Mouse (Mus musculus) lung, postnatal 0 days (tissue): Measurements from ENCODE around the gene Ccdc85c. TPM values are rescaled to one million over a fixed set of nuclear protein-coding genes. Genes with fewer than 3 reads are reported as not detected.

ENCODE experiments used
- ATAC-seq: fragments of 200-750 bp; cut with Nextera tagmentation; 2 replicates; pipeline ENCODE4 v1.8.0; 2017; ENCODE audit warnings: moderate library complexity
- DNase-seq: peaks from one replicate; pipeline ENCODE4 v3.0.0-alpha.2; 2016; ENCODE audit warnings: low spot score
- H3K27ac ChIP-seq: fragments of 300-500 bp; sonication (generic); 2 replicates; pipeline ENCODE4 v1.5.1; 2014; ENCODE audit warnings: antibody characterized with exemption, mild to moderate bottlenecking, low read length, mixed read lengths
- H3K27me3 ChIP-seq: fragments of 300-500 bp; sonication (generic); replicated peaks from 2 replicates; pipeline ENCODE4 v1.6.1; 2014; ENCODE audit warnings: low read length, mixed read lengths; ENCODE audit not compliant: insufficient read depth
- H3K36me3 ChIP-seq: fragments of 300-500 bp; sonication (generic); 2 replicates; pipeline ENCODE4 v1.6.1; 2014; ENCODE audit warnings: low read length, mixed read lengths; ENCODE audit not compliant: insufficient read depth
- H3K4me1 ChIP-seq: fragments of 300-500 bp; sonication (generic); 2 replicates; pipeline ENCODE4 v1.6.1; 2014; ENCODE audit warnings: antibody characterized with exemption, low read depth, low read length, mixed read lengths; ENCODE audit not compliant: insufficient read depth
- H3K4me2 ChIP-seq: fragments of 300-500 bp; sonication (generic); replicated peaks from 2 replicates; pipeline ENCODE4 v1.6.1; 2014; ENCODE audit warnings: low read depth, mild to moderate bottlenecking, low read length, moderate library complexity, mixed read lengths
- H3K4me3 ChIP-seq: fragments of 300-500 bp; sonication (generic); 2 replicates; pipeline ENCODE4 v1.5.1; 2014; ENCODE audit warnings: low read depth, low read length
- H3K9ac ChIP-seq: fragments of 300-500 bp; sonication (generic); replicated peaks from 2 replicates; pipeline ENCODE4 v1.6.1; 2014; ENCODE audit warnings: low read depth, mild to moderate bottlenecking
- H3K9me3 ChIP-seq: fragments of 300-500 bp; sonication (generic); 2 replicates; pipeline ENCODE4 v1.6.1; 2016; ENCODE audit warnings: low read length, mixed read lengths
- CTCF ChIP-seq: IDR thresholded peaks from 2 replicates; pipeline ENCODE4 v1.5.1; 2016; ENCODE audit warnings: antibody characterized with exemption, mild to moderate bottlenecking
- EP300 ChIP-seq: IDR thresholded peaks from 2 replicates; pipeline ENCODE4 v1.6.1; 2016; ENCODE audit warnings: antibody characterized with exemption, mild to moderate bottlenecking, control low read depth
- WGBS: fragments of 180-500 bp; shearing (Covaris S2); extraction: QIAGEN DNeasy Blood & Tissue Kit; methylation state at CpG from one replicate; pipeline ENCODE4 v1.1.7; 2014; 5-methylcytosine and 5-hydroxymethylcytosine counted together
- polyA plus RNA-seq: library from polyadenylated mRNA; unstranded; fragments of >200 nt; fragmentation: Nextera tagmentation; extraction: Ambion mirVana; gene quantifications from 2 replicates; pipeline ENCODE4 v1.2.1, GENCODE M21; 2015

Ccdc85c gene
- polyA plus RNA-seq, 1 experiment from 2014 or later: 4.5 TPM

DNA sequence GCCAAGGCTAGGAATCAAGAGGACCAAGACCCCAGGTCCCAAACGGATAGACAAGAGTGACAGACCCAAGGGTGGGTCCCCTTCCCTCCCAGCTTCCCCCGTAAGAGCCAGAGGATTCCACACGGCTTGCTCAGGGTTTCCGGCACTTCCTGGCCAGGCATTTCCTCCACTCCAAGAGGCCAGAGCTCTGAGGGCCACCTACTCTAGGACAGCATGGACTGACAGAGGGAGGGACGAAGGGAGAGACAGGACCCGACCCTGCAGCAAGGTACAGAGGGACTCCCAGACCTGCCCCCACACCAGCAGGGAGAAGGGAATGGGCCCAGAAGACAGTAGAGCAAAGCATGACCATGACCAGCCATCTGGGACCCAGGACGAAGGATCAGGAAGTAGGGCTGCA lies 7.6 kb downstream of the Ccdc85c start:
- H3K27ac ChIP-seq: peak overlapping the region; percentile 62
- TF ChIP-seq EP300 (peak; percentile 65), CTCF (no peak)
- peaks cover 22% of the 10 kb centered on the region; the same call in 1 of the 2 replicates for H3K4me1 ChIP-seq
- H3K27me3 ChIP-seq: no peaks in the 10 kb centered on the region
- H3K9me3 ChIP-seq: no peaks in the 10 kb centered on the region
- peak; percentile 53 for DNase-seq
- H3K36me3 ChIP-seq: no peaks in the 10 kb centered on the region
- 46% methylated on average over 7 of the region's 7 CpGs for WGBS
- no peak overlapping the region for H3K4me2 ChIP-seq
- H3K4me3 ChIP-seq: no peak overlapping the region
- no peak overlapping the region for H3K9ac ChIP-seq
- peak; percentile 60 for ATAC-seq

DNA sequence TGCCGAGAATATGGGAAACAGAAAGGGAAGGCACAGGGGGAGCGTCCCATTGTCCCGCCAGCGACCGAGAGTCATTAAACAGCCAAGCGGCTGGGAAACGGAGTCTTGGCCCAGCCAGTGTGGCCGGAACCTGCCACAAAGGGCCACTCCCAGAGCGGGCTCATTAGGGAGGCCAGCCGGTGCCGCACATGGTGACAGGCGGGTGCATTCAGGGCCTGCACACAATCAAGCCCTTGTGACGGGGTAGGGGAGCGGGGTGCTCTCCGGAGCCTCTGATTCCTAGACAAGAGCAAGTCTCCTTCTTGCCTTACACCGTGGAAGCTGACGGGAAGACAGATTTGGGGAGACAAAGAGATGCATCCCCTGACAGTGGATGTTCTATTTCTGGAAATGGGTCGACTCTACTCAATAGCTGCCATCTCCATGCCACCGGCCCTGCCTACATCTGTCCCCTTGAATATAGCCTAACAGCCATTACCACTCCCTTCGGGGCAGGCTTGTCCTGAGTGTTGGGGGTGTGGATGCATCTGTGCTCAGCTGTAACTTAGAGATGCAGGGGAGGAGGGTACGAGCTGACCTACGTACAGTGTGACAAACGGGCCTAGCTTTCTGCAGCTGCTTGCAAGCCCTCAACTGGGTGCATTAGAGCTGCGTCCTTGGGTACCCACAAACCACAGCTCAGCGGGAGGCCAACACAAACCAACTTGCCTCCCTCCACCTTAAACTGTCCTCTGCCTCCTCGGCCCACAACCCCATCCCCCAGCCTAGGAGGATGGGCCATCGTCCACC lies 9.2 kb downstream of the Ccdc85c start:
- no peak overlapping the region for H3K9ac ChIP-seq
- ATAC-seq (peak; percentile 60), DNase-seq (peak; percentile 42)
- H3K27ac ChIP-seq: peak overlapping the region; percentile 47
- no peaks in the 10 kb centered on the region for H3K27me3 ChIP-seq
- TF ChIP-seq CTCF: no peak
- TF ChIP-seq EP300: no peak
- peaks cover 22% of the 10 kb centered on the region; the same call in 1 of the 2 replicates for H3K4me1 ChIP-seq
- H3K9me3 ChIP-seq: no peaks in the 10 kb centered on the region
- no peak overlapping the region for H3K4me3 ChIP-seq
- H3K4me2 ChIP-seq: no peak overlapping the region
- 47% methylated on average over 27 of the region's 27 CpGs for WGBS
- no peaks in the 10 kb centered on the region for H3K36me3 ChIP-seq

DNA sequence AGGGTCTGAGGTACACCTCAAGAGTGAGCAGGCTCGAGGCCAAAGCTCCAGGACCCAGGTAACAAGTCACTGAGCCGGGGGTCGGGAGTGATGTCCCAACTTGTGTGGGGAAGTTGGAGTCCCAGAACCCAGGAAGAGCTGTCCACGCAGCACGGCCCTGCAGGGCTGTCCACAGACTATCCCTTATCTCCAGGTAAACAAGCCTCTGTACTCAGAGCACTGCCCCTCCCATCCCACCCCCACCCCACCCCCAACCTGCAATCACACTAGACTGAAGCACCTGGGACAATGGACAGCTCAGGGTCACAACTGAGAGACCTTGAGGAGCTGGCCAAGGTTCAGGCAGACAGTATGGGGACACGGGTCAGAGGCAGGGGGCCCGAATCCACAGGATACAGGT lies 10.3 kb downstream of the Ccdc85c start:
- WGBS: 43% methylated on average over 7 of the region's 7 CpGs
- H3K4me2 ChIP-seq: no peak overlapping the region
- H3K27ac ChIP-seq: 0 out of 2 replicates have a peak overlapping the region, but pooled peaks have one; percentile 32
- H3K9me3 ChIP-seq: no peaks in the 10 kb centered on the region
- H3K9ac ChIP-seq: no peak overlapping the region
- DNase-seq (no peak), ATAC-seq (no peak)
- no peak for TF ChIP-seq CTCF
- no peak for TF ChIP-seq EP300
- no peaks in the 10 kb centered on the region for H3K27me3 ChIP-seq
- no peak overlapping the region for H3K4me3 ChIP-seq
- H3K36me3 ChIP-seq: no peaks in the 10 kb centered on the region
- peaks cover 22% of the 10 kb centered on the region; the same call in 1 of the 2 replicates for H3K4me1 ChIP-seq

DNA sequence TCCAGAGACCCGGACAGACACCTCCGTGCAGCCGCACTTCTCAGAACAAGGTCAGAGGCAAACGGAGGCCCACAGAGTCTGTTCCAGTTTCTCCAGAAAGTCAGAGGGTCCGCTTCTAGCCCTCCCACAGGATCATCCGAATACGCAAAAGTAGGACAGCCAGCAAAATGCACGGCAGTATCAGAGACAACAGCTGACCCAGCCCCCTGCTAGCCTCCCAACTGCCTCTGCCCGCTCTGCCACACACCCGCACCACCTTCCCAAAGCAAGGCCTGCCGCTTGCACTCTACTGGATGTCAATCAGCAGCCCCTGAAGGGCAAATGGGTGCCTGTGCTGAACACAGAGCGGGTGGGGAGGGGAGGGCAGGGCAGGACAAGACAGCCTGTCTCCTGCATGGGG lies 14.3 kb downstream of the Ccdc85c start:
- Histone ChIP-seq H3K4me3 (no peak overlapping the region), H3K36me3 (no peaks in the 10 kb centered on the region), H3K27ac (no peak overlapping the region), H3K4me2 (no peak overlapping the region), H3K27me3 (no peaks in the 10 kb centered on the region), H3K4me1 (peaks cover 7% of the 10 kb centered on the region; the same call in 1 of the 2 replicates), H3K9me3 (no peaks in the 10 kb centered on the region), H3K9ac (no peak overlapping the region)
- DNase-seq (no peak), ATAC-seq (no peak)
- TF ChIP-seq EP300 (no peak), CTCF (no peak)
- WGBS: 82% methylated on average over 11 of the region's 12 CpGs

DNA sequence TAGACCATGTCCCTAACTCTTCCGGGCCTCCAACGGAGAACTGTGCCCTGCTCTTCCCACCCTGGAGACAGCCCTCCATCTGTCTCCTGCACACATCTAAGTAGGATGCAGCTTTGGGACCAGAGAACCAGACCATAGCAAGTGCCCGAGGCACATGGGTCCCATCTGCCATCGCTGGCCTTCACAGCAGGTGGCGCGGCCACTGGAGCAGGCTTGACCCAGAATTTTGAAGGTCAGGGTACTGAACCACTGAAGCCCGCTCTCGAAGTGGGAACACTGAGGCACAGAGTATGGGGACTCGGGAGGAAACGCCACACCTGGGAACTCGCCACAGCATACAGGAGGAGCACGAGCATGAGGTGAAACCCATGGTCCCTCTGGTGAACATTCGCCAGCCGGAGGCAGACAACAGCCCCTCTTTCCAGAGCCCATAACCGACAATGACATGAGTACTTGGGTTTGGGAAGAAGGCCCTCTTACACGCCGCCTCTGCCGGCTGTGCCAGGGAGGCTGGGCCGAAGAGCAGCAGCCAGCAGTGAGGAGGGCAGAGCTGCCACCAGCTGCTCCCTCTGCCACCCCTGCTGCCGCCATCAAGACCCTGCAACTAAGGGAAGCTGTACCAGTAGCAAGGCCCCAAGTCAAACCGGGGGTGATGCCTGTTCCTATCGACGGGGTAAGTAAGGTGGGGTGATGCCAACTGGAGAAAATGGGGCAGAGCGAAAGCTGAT lies 15.7 kb downstream of the Ccdc85c start:
- Histone ChIP-seq H3K27ac (no peak overlapping the region), H3K9ac (no peak overlapping the region), H3K4me2 (no peak overlapping the region), H3K4me3 (no peak overlapping the region), H3K9me3 (no peaks in the 10 kb centered on the region), H3K27me3 (no peaks in the 10 kb centered on the region), H3K4me1 (no peaks in the 10 kb centered on the region), H3K36me3 (no peaks in the 10 kb centered on the region)
- DNase-seq (no peak), ATAC-seq (no peak)
- TF ChIP-seq EP300 (no peak), CTCF (no peak)
- 83% methylated on average over 24 of the region's 24 CpGs for WGBS

DNA sequence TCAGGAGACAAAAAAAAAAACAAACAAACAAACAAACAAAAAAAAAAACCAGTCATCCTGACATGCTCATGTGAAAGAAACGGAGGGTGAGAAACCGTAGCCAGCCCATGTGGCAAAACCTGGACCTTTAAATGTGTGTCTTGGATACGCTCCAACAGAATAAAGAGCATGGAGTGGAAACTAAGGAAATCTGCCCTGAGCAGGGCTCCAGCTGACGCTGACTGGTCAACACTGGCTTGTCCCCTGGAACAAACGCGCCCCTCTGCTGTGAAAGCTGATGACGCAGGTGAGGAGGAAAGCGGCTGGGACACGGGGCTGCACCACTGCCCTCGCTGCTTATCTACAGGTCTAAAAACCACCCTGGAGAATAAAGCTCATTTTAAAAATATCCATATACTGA lies 18.5 kb downstream of the Ccdc85c start:
- ATAC-seq: peak; percentile 72
- no peaks in the 10 kb centered on the region for H3K4me1 ChIP-seq
- H3K9me3 ChIP-seq: no peaks in the 10 kb centered on the region
- peak; percentile 68 for DNase-seq
- H3K4me2 ChIP-seq: no peak overlapping the region
- H3K4me3 ChIP-seq: no peak overlapping the region
- H3K27me3 ChIP-seq: no peaks in the 10 kb centered on the region
- 58% methylated on average over 10 of the region's 10 CpGs for WGBS
- no peaks in the 10 kb centered on the region for H3K36me3 ChIP-seq
- no peak overlapping the region for H3K27ac ChIP-seq
- no peak overlapping the region for H3K9ac ChIP-seq
- TF ChIP-seq CTCF: no peak
- no peak for TF ChIP-seq EP300
